Comparison of ENCODE assay signal across 21 mouse cellular contexts in genomic region chr10:13276298-13276697, GRCm38 (mm10).
"Had no signal": no experiment of that assay in that cellular context is flagged by ENCODE, and none has a peak within 500 bp of the region (broad histone marks: within the 10 kb centered on the region; RNA-seq: fewer than 3 reads in every experiment).

No protein-coding gene starts in this region.

- H3K4me1 ChIP-seq: limb, embryonic 15.5 days had no signal

- H3K36me3 ChIP-seq: limb, embryonic 15.5 days had no signal

- ATAC-seq: liver, postnatal 0 days; lung, postnatal 0 days had no signal

- H3K4me3 ChIP-seq: kidney, embryonic 15.5 days; limb, embryonic 12.5 days; limb, embryonic 15.5 days had no signal

- H3K27ac ChIP-seq: kidney, embryonic 15.5 days; limb, embryonic 12.5 days; limb, embryonic 15.5 days; liver, embryonic 14.5 days; macrophage; stomach, postnatal 0 days had no signal

- DNase-seq: kidney, postnatal 10 days; kidney, postnatal 4 days; left cerebral cortex, postnatal 4 days; liver, postnatal 0 days; lung, embryonic 14.5 days; midbrain, embryonic 14.5 days; right cerebral cortex, adult 18-20 months; right cerebral cortex, postnatal 14 days; right cerebral cortex, postnatal 4 days; thymus, adult 2 months; thymus, postnatal 14 days; thymus, postnatal 4 days had no signal

- H3K9me3 ChIP-seq: kidney, embryonic 15.5 days; limb, embryonic 12.5 days; limb, embryonic 15.5 days had no signal

- H3K4me2 ChIP-seq: kidney, embryonic 15.5 days; limb, embryonic 12.5 days; limb, embryonic 15.5 days; liver, embryonic 11.5 days; lung, embryonic 14.5 days; midbrain, embryonic 11.5 days had no signal

- H3K27me3 ChIP-seq: kidney, embryonic 15.5 days; limb, embryonic 12.5 days; limb, embryonic 15.5 days had no signal

- H3K9ac ChIP-seq: kidney, embryonic 15.5 days; limb, embryonic 12.5 days; limb, embryonic 15.5 days; liver, embryonic 14.5 days; liver, postnatal 0 days; lung, embryonic 14.5 days had no signal
